Mouse (Mus musculus) midbrain, postnatal 0 days (tissue): ENCODE data around the gene Foxe1. TPM values are rescaled to one million over a fixed set of nuclear protein-coding genes. Genes with fewer than 3 reads are reported as not detected.

Experiments used
- ATAC-seq: fragments of 200-750 bp; cut with Nextera tagmentation; 2 replicates; pipeline ENCODE4 v1.8.0; 2017; ENCODE audit warnings: moderate number of reproducible peaks, mild to moderate bottlenecking, moderate TSS enrichment, moderate library complexity; ENCODE audit not compliant: low FRiP score
- DNase-seq: peaks from one replicate; pipeline ENCODE4 v3.0.0-alpha.2; 2015; ENCODE audit warnings: low spot score
- H3K27ac ChIP-seq: fragments of 300-500 bp; sonication (generic); 2 replicates; pipeline ENCODE4 v1.5.1; 2014; ENCODE audit warnings: low read depth, mild to moderate bottlenecking, low read length, mixed read lengths
- H3K27me3 ChIP-seq: fragments of 300-500 bp; sonication (generic); 2 replicates; pipeline ENCODE4 v1.6.1; 2014; ENCODE audit warnings: low read length, control low read depth, mixed read lengths; ENCODE audit not compliant: insufficient read depth
- H3K36me3 ChIP-seq: fragments of 300-500 bp; sonication (generic); 2 replicates; pipeline ENCODE4 v1.6.1; 2014; ENCODE audit warnings: low read length, control low read depth, mixed read lengths; ENCODE audit not compliant: insufficient read depth
- H3K4me1 ChIP-seq: fragments of 300-500 bp; sonication (generic); 2 replicates; pipeline ENCODE4 v1.6.1; 2014; ENCODE audit warnings: mild to moderate bottlenecking, control low read depth, antibody characterized with exemption, low read length, mixed read lengths; ENCODE audit not compliant: insufficient read depth
- H3K4me2 ChIP-seq: fragments of 300-500 bp; sonication (generic); 2 replicates; pipeline ENCODE4 v1.6.1; 2014; ENCODE audit warnings: low read depth, mild to moderate bottlenecking, low read length, mixed read lengths; ENCODE audit not compliant: poor library complexity, severe bottlenecking
- H3K4me3 ChIP-seq: fragments of 300-500 bp; sonication (generic); 2 replicates; pipeline ENCODE4 v1.5.1; 2014; ENCODE audit warnings: low read depth, mild to moderate bottlenecking, low read length, moderate library complexity
- H3K9ac ChIP-seq: fragments of 300-500 bp; sonication (generic); replicated peaks from 2 replicates; pipeline ENCODE4 v1.6.1; 2014; ENCODE audit warnings: mild to moderate bottlenecking, low read length, moderate library complexity, mixed read lengths; ENCODE audit not compliant: poor library complexity, severe bottlenecking
- H3K9me3 ChIP-seq: fragments of 300-500 bp; sonication (generic); 2 replicates; pipeline ENCODE4 v1.6.1; 2016; ENCODE audit warnings: low read length, control low read depth
- CTCF ChIP-seq: IDR thresholded peaks from 2 replicates; pipeline ENCODE4 v1.5.1; 2016; ENCODE audit warnings: antibody characterized with exemption, mild to moderate bottlenecking
- WGBS: fragments of 180-500 bp; shearing (Covaris S2); extraction: QIAGEN DNeasy Blood & Tissue Kit; methylation state at CpG from one replicate; pipeline ENCODE4 v1.1.7; 2014; 5-methylcytosine and 5-hydroxymethylcytosine counted together
- polyA plus RNA-seq: library from polyadenylated mRNA; unstranded; fragments of >200 nt; fragmentation: Nextera tagmentation; extraction: Ambion mirVana; gene quantifications from 2 replicates; pipeline ENCODE4 v1.2.1, GENCODE M21; 2015
- total RNA-seq: library from RNA; depleted of rRNA; stranded (reverse); fragments of >200 nt; gene quantifications from 2 replicates; pipeline ENCODE4 v1.2.3, GENCODE M21; 2014

Gene Foxe1
- total and polyA plus RNA-seq, 2 experiments from 2014 or later: not detected

DNA sequence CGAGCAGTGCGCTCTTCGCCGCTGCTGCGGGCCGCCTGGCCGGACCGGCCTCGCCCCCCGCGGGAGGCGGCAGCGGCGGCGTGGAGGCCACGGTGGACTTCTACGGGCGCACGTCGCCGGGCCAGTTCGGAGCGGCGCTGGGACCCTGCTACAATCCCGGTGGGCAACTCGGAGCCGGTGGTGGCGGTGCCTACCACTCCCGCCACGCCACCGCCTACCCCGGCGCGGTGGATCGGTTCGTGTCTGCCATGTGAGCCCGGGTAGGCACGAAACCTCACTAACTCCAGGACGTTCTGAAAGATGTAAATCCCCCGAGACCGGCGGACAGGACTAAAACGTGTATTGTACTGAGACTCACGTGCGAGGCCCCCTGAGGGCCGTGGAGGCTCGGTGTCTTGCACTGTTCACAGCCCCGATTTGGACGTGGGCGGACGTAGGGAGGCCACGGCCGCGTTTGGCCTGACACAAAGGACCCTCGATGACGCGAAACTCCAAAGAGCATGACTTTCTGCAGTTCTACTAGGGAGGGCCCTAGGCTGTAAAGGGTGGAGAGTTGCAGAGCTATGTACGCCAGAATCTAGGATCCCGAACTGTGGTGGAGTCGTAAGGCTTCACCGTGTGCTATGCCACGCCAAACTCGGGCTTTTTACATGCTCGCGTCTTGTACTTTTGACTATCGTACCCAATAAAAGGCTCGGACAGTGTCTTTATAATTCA is 1.8 kb downstream of the Foxe1 start:
- peaks cover 84% of the 10 kb centered on the region for H3K27me3 ChIP-seq
- TF ChIP-seq CTCF: no peak
- peaks cover 4% of the 10 kb centered on the region; the same call in 1 of the 2 replicates for H3K4me1 ChIP-seq
- 2% methylated on average over 59 of the region's 67 CpGs for WGBS
- H3K27ac ChIP-seq: no peak overlapping the region
- ATAC-seq (no peak), DNase-seq (no peak)
- H3K9ac ChIP-seq: no peak overlapping the region
- no peak overlapping the region for H3K4me2 ChIP-seq
- H3K9me3 ChIP-seq: no peaks in the 10 kb centered on the region
- no peaks in the 10 kb centered on the region for H3K36me3 ChIP-seq
- H3K4me3 ChIP-seq: peak overlapping the region; percentile 38; the same call in 1 of the 2 replicates

DNA sequence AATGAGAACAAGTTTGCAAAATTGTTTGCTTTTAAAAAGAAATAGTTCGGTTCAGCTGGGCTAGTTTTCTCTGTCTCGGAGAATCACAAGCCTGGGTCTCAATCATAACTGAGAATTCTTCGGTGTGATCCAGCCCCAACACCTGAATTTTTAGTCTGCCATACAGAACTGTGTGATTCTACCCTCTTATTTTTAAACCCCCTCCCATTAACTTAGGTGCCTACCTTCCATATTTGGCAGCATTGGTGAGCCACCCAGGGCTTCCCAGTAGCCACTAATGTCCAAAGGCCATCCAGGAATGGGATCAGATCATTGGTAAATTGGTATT is 2.3 kb downstream of the Foxe1 start:
- no peak for ATAC-seq
- Histone ChIP-seq H3K9ac (no peak overlapping the region), H3K4me2 (no peak overlapping the region), H3K4me3 (no peak overlapping the region), H3K4me1 (peaks cover 4% of the 10 kb centered on the region; the same call in 1 of the 2 replicates), H3K36me3 (no peaks in the 10 kb centered on the region), H3K27me3 (peaks cover 84% of the 10 kb centered on the region), H3K27ac (no peak overlapping the region), H3K9me3 (no peaks in the 10 kb centered on the region)
- WGBS: 20% methylated on average over 3 of the region's 3 CpGs
- no peak for DNase-seq
- TF ChIP-seq CTCF: no peak

DNA sequence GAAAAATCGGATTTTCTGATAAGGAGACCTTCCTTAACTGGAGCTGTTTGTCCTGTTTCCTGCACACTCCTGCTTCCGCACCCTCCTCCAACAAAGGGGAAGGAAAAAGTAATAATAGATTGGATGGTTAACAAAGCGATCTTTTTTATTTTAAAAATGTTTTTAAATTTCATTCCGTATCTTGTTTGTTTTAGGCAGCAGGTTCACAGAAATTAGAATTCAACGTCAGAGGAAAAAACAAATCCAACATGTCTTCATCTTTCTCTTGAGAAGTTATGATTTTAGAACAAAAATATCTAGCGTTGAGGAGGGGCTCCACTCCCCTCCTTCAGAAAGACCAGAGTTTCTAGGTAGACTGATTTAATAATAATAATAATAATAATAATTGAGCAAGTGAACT is 2.8 kb downstream of the Foxe1 start:
- ATAC-seq (no peak), DNase-seq (no peak)
- 24% methylated on average over 6 of the region's 6 CpGs for WGBS
- Histone ChIP-seq H3K9ac (no peak overlapping the region), H3K36me3 (no peaks in the 10 kb centered on the region), H3K4me3 (no peak overlapping the region), H3K27ac (no peak overlapping the region), H3K27me3 (peaks cover 83% of the 10 kb centered on the region), H3K4me2 (no peak overlapping the region), H3K9me3 (no peaks in the 10 kb centered on the region), H3K4me1 (peaks cover 4% of the 10 kb centered on the region; the same call in 1 of the 2 replicates)
- no peak for TF ChIP-seq CTCF

DNA sequence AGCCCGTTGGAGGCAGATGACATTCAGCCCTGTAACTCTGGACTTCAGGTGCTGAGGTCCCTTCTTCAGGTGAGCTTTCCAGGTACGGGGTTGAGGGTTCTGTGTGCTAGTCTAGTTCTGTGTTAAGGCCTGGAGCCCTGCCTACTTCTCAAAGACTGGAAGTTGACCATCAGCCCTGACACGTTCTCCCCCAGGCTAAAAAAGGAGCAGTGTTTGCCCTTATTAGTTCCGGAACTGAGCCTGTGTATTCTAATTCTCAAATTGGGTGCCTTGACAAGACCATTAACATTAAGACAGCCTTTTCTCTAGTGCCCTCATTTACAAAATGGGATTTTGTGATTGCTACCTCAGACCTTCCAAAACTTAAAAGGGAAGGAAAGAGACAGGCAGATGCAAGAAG is 3.7 kb downstream of the Foxe1 start:
- no peaks in the 10 kb centered on the region for H3K9me3 ChIP-seq
- no peak overlapping the region for H3K27ac ChIP-seq
- DNase-seq (no peak), ATAC-seq (no peak)
- H3K4me2 ChIP-seq: no peak overlapping the region
- peaks cover 82% of the 10 kb centered on the region for H3K27me3 ChIP-seq
- no peaks in the 10 kb centered on the region for H3K36me3 ChIP-seq
- no peak overlapping the region for H3K9ac ChIP-seq
- no peak for TF ChIP-seq CTCF
- WGBS: 5% methylated on average over 4 of the region's 4 CpGs
- H3K4me1 ChIP-seq: peaks cover 4% of the 10 kb centered on the region; the same call in 1 of the 2 replicates
- no peak overlapping the region for H3K4me3 ChIP-seq

DNA sequence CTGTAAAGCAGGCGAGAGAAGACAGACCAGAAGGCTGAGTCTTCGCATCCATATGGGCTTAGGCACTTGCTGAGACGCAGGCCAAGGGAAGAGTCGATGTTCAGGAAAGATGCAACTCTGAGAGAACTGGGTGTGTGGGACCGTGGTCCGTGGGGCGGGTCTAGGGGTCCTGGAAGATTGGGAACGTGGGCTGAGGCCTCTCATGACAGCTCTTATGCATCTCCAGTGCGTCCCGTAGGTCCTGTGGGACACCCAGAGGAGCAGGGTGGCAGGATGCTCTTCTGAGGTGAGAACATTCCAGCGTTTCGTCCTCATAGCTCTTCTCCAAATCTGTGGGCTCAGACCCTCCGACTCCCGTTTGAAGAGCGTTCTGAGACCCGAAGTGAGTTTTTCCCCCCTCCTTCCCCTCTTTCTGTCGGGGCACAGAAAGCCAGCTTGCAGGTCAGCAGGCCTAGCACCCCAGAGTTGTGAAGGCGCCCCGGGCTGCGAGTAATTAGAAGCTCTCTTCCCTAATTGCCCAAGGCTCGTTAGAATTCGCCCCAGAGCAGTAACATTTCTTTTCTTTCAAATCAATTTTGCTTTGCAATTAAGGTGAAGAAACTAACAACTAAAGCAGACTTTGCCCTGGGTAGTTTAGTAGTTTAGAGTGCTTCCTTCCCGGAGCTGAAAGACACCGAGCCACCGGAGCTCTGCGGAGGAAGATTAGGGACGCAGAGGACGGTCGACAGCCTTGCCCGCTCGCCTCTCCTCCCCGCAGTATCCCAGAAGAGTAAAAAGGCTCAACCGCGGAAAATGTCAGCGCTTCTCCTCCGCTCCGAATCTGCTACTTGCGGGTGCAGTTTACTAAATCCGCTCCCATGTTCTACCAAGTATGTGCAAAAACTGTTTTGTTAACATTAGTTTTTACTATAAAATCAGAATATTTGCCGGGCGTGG is 4.4 kb downstream of the Foxe1 start:
- Histone ChIP-seq H3K4me2 (no peak overlapping the region), H3K4me1 (no peaks in the 10 kb centered on the region), H3K4me3 (no peak overlapping the region), H3K9me3 (no peaks in the 10 kb centered on the region), H3K27ac (no peak overlapping the region), H3K9ac (no peak overlapping the region), H3K27me3 (peaks cover 81% of the 10 kb centered on the region), H3K36me3 (no peaks in the 10 kb centered on the region)
- ATAC-seq (no peak), DNase-seq (no peak)
- TF ChIP-seq CTCF: no peak
- 2% methylated on average over 41 of the region's 41 CpGs for WGBS

DNA sequence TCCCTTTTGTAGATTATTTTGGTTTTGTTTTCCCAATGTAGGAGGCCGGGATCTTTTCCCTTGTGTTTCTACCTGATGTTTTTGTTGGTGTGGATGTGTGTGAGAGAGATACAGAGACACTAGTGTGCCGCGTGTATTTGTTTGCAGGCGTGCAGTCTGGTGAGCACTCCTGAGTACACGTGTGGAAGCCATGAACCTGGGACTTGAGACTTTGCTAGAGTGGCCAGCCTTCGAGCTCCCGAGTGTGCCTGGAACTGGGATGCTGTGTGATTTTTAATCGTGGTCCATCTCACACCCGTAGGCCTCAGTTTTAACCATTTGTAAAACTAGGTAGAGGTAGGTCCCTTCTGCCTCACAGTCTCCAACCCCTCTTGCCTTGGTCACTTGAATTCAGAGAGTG is 5.5 kb downstream of the Foxe1 start:
- no peaks in the 10 kb centered on the region for H3K9me3 ChIP-seq
- ATAC-seq: no peak
- TF ChIP-seq CTCF: no peak

More for the DNA sequence above, 5.5 kb downstream of the Foxe1 start:
- Histone ChIP-seq H3K27me3 (peaks cover 79% of the 10 kb centered on the region), H3K27ac (no peak overlapping the region), H3K9ac (no peak overlapping the region), H3K4me2 (no peak overlapping the region), H3K36me3 (no peaks in the 10 kb centered on the region), H3K4me3 (no peak overlapping the region), H3K4me1 (no peaks in the 10 kb centered on the region)
- 23% methylated on average over 9 of the region's 9 CpGs for WGBS
- no peak for DNase-seq
